Mouse (Mus musculus): ENCODE measurements around the gene Angpt4. TPM values are rescaled to one million over a fixed set of nuclear protein-coding genes. Genes with fewer than 3 reads are reported as not detected.

Angpt4 gene
- total and polyA plus RNA-seq, 2 experiments from 2014 or later: 0.12 TPM; not detected in 1

DNA sequence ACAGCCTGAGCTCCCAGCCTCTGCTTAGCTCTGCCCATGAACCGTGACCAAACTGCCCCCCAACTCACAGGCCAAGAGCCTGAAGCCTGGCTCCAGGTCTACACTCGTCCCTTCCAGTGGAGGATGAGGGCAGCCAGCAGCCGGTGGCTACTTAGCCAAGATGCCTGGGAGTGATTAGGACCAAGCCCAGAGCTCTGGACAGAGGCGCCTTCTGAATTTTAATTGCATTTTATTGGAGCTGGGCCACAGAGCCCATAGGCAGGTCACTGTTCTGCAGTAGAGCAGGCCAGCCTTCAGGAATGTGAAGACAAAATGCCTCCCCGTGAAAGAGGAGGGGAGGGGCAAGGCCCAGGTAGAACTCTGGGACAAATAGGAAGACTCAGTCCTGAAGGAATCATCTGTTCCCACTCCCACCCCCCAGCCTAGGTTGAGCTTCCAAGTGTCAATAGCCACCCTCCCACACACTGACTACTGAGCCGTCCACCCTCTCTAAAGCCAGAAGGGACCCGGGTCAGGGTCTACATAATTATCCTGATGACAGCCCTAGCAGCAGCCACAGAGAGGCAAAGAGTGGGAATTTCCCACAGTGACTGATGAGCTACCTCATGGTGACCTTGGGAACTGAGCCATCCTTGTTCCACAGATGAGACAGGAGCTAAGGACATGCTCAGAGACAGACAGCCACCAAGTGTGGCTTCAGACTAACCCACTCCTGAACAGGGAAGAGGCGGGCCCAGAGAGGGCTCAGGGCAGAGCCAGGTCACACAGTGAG is 16.6 kb upstream of the Angpt4 start:
- Histone ChIP-seq H3K4me3 (ENCODE audit: low read depth, low read length) (no peak overlapping the region), H3K9me3 (replicated peaks; ENCODE audit: control insufficient read depth, low read length) (no peaks in the 10 kb centered on the region), H3K36me3 (replicated peaks; ENCODE audit: control insufficient read depth, insufficient read depth, low read length) (no peaks in the 10 kb centered on the region), H3K4me2 (ENCODE audit: low read depth, low read length) (no peak overlapping the region), H3K27me3 (ENCODE audit: control insufficient read depth, insufficient read depth, low read length) (no peaks in the 10 kb centered on the region), H3K27ac (ENCODE audit: low read depth) (no peak overlapping the region), H3K4me1 (ENCODE audit: control insufficient read depth, insufficient read depth) (no peaks in the 10 kb centered on the region), H3K9ac (replicated peaks; ENCODE audit: low read depth, low read length) (no peak overlapping the region)
- DNase-seq (ENCODE audit: low spot score) (no peak), ATAC-seq (ENCODE audit: insufficient read depth, low read depth) (no peak)
- no peak for TF ChIP-seq EP300 (IDR thresholded peaks at IDR 0.05; ENCODE audit: low read depth)
- TF ChIP-seq CTCF (IDR thresholded peaks at IDR 0.05; ENCODE audit: low read depth): no peak
- 71% methylated on average over 8 of the region's 8 CpGs for WGBS

DNA sequence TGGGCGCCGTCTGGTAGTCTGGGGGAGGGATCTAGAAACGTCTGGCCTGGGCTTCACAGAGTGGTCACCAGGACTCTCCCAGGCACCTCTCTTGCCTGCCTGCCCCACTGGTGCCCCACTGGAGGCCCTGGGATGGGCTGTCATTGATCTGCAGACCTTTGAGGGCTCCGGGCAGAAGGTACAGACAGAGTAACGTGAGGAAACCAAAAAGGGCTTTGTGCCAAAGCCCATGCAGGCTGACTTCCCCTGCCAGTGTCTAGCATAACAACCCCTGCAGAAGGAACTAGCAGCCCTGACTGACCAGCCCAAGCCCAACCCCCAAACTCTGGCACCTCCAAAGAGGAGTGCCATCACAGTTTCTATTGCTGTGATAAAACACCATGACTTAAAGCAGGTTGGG is 15.1 kb upstream of the Angpt4 start:
- H3K9me3 ChIP-seq (replicated peaks; ENCODE audit: control insufficient read depth, low read length): no peaks in the 10 kb centered on the region
- no peak overlapping the region for H3K9ac ChIP-seq (replicated peaks; ENCODE audit: low read depth, low read length)
- TF ChIP-seq CTCF (IDR thresholded peaks at IDR 0.05; ENCODE audit: low read depth): no peak
- no peaks in the 10 kb centered on the region for H3K36me3 ChIP-seq (replicated peaks; ENCODE audit: control insufficient read depth, insufficient read depth, low read length)
- no peak overlapping the region for H3K27ac ChIP-seq (ENCODE audit: low read depth)
- H3K4me1 ChIP-seq (ENCODE audit: control insufficient read depth, insufficient read depth): no peaks in the 10 kb centered on the region
- no peak overlapping the region for H3K4me3 ChIP-seq (ENCODE audit: low read depth, low read length)
- no peak for DNase-seq (ENCODE audit: low spot score)
- H3K4me2 ChIP-seq (ENCODE audit: low read depth, low read length): no peak overlapping the region
- ATAC-seq (ENCODE audit: insufficient read depth, low read depth): no peak
- WGBS: 70% methylated on average over 5 of the region's 5 CpGs
- H3K27me3 ChIP-seq (ENCODE audit: control insufficient read depth, insufficient read depth, low read length): no peaks in the 10 kb centered on the region

DNA sequence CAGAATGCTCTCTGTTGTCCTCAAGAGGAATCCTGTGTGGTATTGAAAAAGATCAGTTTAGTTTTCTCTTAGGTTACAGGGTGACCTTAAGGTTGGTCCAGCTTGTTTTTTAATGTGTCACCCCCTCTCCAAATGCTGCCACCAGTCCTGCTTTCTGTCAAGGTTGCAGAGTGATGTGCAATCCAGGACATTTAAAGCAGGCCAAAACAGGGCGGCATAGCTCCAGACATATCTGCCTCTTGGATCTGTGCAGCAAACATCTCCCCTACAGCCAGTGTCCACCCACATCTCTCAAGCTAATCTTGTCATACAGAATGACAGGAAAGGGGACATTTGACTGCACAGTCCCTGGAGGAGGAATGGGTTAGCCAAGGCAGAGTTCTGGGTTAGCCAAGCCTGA is 12.9 kb upstream of the Angpt4 start:
- no peak overlapping the region for H3K4me2 ChIP-seq (ENCODE audit: low read depth, low read length)
- H3K9ac ChIP-seq (replicated peaks; ENCODE audit: low read depth, low read length): no peak overlapping the region
- no peaks in the 10 kb centered on the region for H3K36me3 ChIP-seq (replicated peaks; ENCODE audit: control insufficient read depth, insufficient read depth, low read length)
- DNase-seq (ENCODE audit: low spot score) (no peak), ATAC-seq (ENCODE audit: insufficient read depth, low read depth) (no peak)
- H3K27ac ChIP-seq (ENCODE audit: low read depth): no peak overlapping the region
- no peaks in the 10 kb centered on the region for H3K9me3 ChIP-seq (replicated peaks; ENCODE audit: control insufficient read depth, low read length)
- no peak overlapping the region for H3K4me3 ChIP-seq (ENCODE audit: low read depth, low read length)
- WGBS: 80% methylated on average over 1 of the region's 1 CpGs
- TF ChIP-seq CTCF (IDR thresholded peaks at IDR 0.05; ENCODE audit: low read depth): no peak
- no peak for TF ChIP-seq EP300 (IDR thresholded peaks at IDR 0.05; ENCODE audit: low read depth)
- H3K4me1 ChIP-seq (ENCODE audit: control insufficient read depth, insufficient read depth): no peaks in the 10 kb centered on the region
- no peaks in the 10 kb centered on the region for H3K27me3 ChIP-seq (ENCODE audit: control insufficient read depth, insufficient read depth, low read length)

DNA sequence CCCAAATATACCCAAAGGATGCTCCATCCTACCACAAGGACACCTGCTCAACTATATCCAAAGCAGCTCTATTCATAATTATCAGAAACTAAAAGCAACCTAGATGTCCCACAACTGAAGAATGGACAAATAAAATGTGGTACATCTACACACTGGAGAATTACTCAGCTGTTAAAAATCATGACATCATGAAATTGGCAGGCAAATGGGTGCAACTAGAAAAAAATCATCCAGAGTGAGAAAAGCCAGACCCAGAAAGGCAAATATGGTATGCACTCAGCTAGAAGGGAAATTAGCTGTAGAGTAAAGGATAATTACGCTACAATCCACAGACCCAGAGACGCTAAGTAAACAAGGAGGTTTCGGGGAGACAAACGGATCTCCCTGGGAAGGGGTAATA is 10.2 kb upstream of the Angpt4 start:
- no peak overlapping the region for H3K9ac ChIP-seq (replicated peaks; ENCODE audit: low read depth, low read length)
- 63% methylated on average over 4 of the region's 4 CpGs for WGBS
- no peak overlapping the region for H3K4me3 ChIP-seq (ENCODE audit: low read depth, low read length)
- H3K4me1 ChIP-seq (ENCODE audit: control insufficient read depth, insufficient read depth): no peaks in the 10 kb centered on the region
- DNase-seq (ENCODE audit: low spot score) (no peak), ATAC-seq (ENCODE audit: insufficient read depth, low read depth) (no peak)
- H3K36me3 ChIP-seq (replicated peaks; ENCODE audit: control insufficient read depth, insufficient read depth, low read length): no peaks in the 10 kb centered on the region
- no peaks in the 10 kb centered on the region for H3K9me3 ChIP-seq (replicated peaks; ENCODE audit: control insufficient read depth, low read length)
- TF ChIP-seq CTCF (IDR thresholded peaks at IDR 0.05; ENCODE audit: low read depth): no peak
- TF ChIP-seq EP300 (IDR thresholded peaks at IDR 0.05; ENCODE audit: low read depth): no peak
- no peaks in the 10 kb centered on the region for H3K27me3 ChIP-seq (ENCODE audit: control insufficient read depth, insufficient read depth, low read length)
- no peak overlapping the region for H3K27ac ChIP-seq (ENCODE audit: low read depth)
- H3K4me2 ChIP-seq (ENCODE audit: low read depth, low read length): no peak overlapping the region

DNA sequence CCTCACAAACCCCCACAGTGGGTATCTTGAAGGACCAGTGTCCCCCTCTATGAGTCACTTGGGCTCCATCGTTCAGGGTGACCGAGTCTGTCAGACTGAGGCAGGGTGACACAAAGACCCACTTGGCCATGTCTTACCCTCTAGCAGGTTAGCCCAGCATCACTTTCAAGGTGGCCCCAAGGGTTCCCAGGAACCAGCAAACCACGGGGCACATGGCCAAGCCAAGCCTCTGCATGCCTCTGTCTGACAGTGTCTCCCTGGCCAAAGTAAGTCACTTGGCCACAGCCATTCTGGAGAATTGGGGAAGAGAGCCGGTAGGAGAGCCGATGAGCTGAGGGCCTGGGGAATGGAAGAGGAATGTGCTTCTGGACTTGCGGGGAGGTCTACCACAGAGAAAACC is 7.7 kb upstream of the Angpt4 start:
- Histone ChIP-seq H3K9me3 (replicated peaks; ENCODE audit: control insufficient read depth, low read length) (no peaks in the 10 kb centered on the region), H3K4me3 (ENCODE audit: low read depth, low read length) (no peak overlapping the region), H3K4me2 (ENCODE audit: low read depth, low read length) (no peak overlapping the region), H3K9ac (replicated peaks; ENCODE audit: low read depth, low read length) (no peak overlapping the region), H3K4me1 (ENCODE audit: control insufficient read depth, insufficient read depth) (no peaks in the 10 kb centered on the region), H3K27ac (ENCODE audit: low read depth) (no peak overlapping the region), H3K36me3 (replicated peaks; ENCODE audit: control insufficient read depth, insufficient read depth, low read length) (no peaks in the 10 kb centered on the region), H3K27me3 (ENCODE audit: control insufficient read depth, insufficient read depth, low read length) (no peaks in the 10 kb centered on the region)
- DNase-seq (ENCODE audit: low spot score) (no peak), ATAC-seq (ENCODE audit: insufficient read depth, low read depth) (no peak)
- WGBS: 75% methylated on average over 6 of the region's 6 CpGs
- TF ChIP-seq EP300 (IDR thresholded peaks at IDR 0.05; ENCODE audit: low read depth) (no peak), CTCF (IDR thresholded peaks at IDR 0.05; ENCODE audit: low read depth) (no peak)

DNA sequence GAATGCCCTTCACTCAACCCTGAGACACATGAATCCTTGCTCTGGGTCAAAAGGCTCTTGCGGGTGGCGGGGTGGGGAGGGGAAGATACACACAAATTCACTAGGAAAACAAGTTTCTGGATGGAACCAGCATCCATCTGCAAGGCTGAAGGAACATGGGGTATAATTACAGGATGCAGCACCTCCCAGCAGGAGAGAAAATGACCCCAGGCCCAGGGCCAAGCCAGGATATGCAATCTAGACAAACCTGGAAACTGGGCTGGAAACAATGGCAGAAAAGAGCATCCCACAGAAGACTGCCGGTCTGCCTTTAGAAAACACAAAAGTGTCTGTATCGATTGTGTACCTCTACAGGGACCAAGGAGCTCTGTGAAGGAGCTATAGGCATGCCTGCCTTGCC is 7.1 kb upstream of the Angpt4 start:
- H3K4me3 ChIP-seq (ENCODE audit: low read depth, low read length): no peak overlapping the region
- TF ChIP-seq EP300 (IDR thresholded peaks at IDR 0.05; ENCODE audit: low read depth): no peak
- no peak for TF ChIP-seq CTCF (IDR thresholded peaks at IDR 0.05; ENCODE audit: low read depth)
- H3K4me1 ChIP-seq (ENCODE audit: control insufficient read depth, insufficient read depth): no peaks in the 10 kb centered on the region
- no peak for ATAC-seq (ENCODE audit: insufficient read depth, low read depth)
- H3K27ac ChIP-seq (ENCODE audit: low read depth): no peak overlapping the region
- no peak for DNase-seq (ENCODE audit: low spot score)
- H3K4me2 ChIP-seq (ENCODE audit: low read depth, low read length): no peak overlapping the region
- H3K27me3 ChIP-seq (ENCODE audit: control insufficient read depth, insufficient read depth, low read length): no peaks in the 10 kb centered on the region
- H3K9ac ChIP-seq (replicated peaks; ENCODE audit: low read depth, low read length): no peak overlapping the region
- H3K9me3 ChIP-seq (replicated peaks; ENCODE audit: control insufficient read depth, low read length): no peaks in the 10 kb centered on the region
- H3K36me3 ChIP-seq (replicated peaks; ENCODE audit: control insufficient read depth, insufficient read depth, low read length): no peaks in the 10 kb centered on the region
- 74% methylated on average over 4 of the region's 4 CpGs for WGBS

All from heart, postnatal 0 days (tissue).